Mouse (Mus musculus) bone marrow macrophage, adult 2 months (primary cell): ENCODE results near the gene Rnf5.

Experiments
- CTCF ChIP-seq: IDR thresholded peaks from 2 replicates; pipeline ENCODE4 v1.5.1; 2012; ENCODE audit warnings: low read depth, mild to moderate bottlenecking, low read length, moderate library complexity
- POLR2A ChIP-seq: IDR thresholded peaks from 2 replicates; pipeline ENCODE4 v1.6.1; 2012; ENCODE audit warnings: mild to moderate bottlenecking, low read depth, low read length, borderline replicate concordance

DNA sequence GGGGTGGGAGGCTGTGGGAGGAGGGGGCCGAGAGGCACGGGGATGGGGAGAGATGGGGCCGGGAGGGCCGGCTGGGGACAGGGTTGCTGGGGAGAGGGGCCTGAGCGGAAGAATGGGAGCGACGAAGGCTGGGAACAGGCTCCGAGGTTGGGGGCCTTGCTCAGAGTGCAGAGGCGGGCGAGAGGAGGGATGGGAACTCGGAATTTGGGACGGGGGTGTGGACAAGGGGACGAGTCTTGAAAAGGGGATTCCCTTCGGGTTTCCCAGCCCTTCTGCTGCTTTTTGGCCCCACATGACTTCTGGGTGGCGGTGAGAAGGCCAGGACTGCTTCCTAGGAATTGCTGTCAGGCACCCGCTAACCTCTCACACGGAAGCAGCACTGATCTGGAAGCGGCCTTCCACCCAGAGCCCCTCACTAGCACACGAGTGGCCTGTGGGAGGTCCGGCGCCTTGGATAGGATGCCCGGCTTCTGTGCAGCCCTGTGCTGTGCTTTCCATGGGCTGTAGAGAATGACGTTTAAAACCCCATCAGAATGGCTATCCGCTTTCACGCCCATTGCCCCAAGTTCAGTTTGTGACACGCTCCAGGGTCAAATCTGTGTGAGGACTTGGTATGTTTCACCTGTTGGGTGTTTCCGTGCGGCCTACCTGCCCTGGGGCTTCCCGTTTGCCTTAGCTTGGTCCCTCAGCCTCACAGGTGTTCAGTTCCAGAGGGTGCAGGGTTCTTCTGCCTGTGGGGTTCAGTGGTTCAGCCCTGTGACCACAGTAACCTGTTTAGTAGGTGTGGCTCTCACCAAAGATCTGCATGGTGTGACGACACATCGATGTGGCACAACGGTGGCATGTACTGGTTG lies 2.9 kb upstream of the Rnf5 start:
- TF ChIP-seq CTCF (no peak), POLR2A (no peak)
